Mouse (Mus musculus) bone marrow, adult 2 months (tissue): ENCODE results near the gene Kbtbd7. TPM values are rescaled to one million over a fixed set of nuclear protein-coding genes. Genes with fewer than 3 reads are reported as not detected.
"Not testable (repeated sequence)": the region's sequence is repeated elsewhere in the genome, so short reads cannot be mapped to it uniquely, and the experiment has no call there.

Source experiments
- H3K27ac ChIP-seq: fragments of 200-500 bp; 2 replicates; pipeline ENCODE4 v1.5.1; 2012; ENCODE audit warnings: low read depth, mild to moderate bottlenecking, control low read depth, inconsistent platforms, low read length; ENCODE audit not compliant: control insufficient read depth, poor library complexity, insufficient read depth
- H3K4me1 ChIP-seq: fragments of 200-500 bp; 2 replicates; pipeline ENCODE4 v1.6.1; 2011; ENCODE audit warnings: low read length; ENCODE audit not compliant: control insufficient read depth, insufficient read depth
- H3K4me3 ChIP-seq: fragments of 200-500 bp; replicated peaks from 2 replicates; pipeline ENCODE3; 2011; ENCODE audit warnings: mild to moderate bottlenecking, low read depth, low read length, control low read depth; ENCODE audit not compliant: control insufficient read depth
- CTCF ChIP-seq: fragments of 200-500 bp; IDR thresholded peaks from 2 replicates; pipeline ENCODE4 v1.5.1; 2011; ENCODE audit warnings: low read length, control low read depth; ENCODE audit not compliant: control insufficient read depth, insufficient read depth
- POLR2A ChIP-seq: fragments of 200-500 bp; IDR thresholded peaks from 2 replicates; pipeline ENCODE4 v1.6.1; 2011; ENCODE audit warnings: low read depth, mild to moderate bottlenecking, control low read depth, low read length, borderline replicate concordance; ENCODE audit not compliant: control insufficient read depth
- WGBS: fragments of 180-500 bp; shearing (Covaris S2); methylation state at CpG from one replicate; pipeline ENCODE4 v1.1.7; 2018; 5-methylcytosine and 5-hydroxymethylcytosine counted together
- polyA plus RNA-seq: library from polyadenylated mRNA; stranded (reverse); fragments of >200 nt; gene quantifications from 2 replicates; pipeline ENCODE4 v1.2.4, GENCODE M21; 2011; ENCODE audit warnings: low replicate concordance; ENCODE audit not compliant: missing spikeins, insufficient read depth, insufficient read length

The Kbtbd7 gene
- polyA plus RNA-seq, 1 experiment = 4.0 TPM

DNA sequence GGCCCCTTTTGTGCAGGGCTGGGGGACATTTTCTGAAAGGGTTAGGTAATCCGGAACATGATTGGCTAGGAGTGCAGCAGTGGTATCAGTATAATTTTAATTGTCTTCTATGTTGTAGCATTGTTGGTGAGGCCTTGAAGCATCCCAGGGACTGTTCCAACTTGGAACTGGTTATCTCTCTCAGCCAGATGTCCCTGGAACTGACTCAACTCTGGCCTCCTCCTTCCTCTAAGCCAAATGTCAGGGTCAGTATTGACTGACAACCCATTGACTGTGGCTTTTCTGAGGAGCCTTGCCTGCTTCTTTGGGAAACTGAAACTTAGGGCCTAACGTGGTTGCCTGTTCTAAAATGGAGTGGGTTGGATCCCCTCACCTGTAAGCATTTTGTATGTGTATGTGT, 14.3 kb downstream of the Kbtbd7 start:
- WGBS = 58% methylated on average over 2 of the region's 2 CpGs
- TF ChIP-seq CTCF = no peak
- H3K27ac ChIP-seq = peak overlapping the region; percentile 15; the same call in 1 of the 2 replicates
- H3K4me1 ChIP-seq = peaks cover 9% of the 10 kb centered on the region
- no peak overlapping the region for H3K4me3 ChIP-seq

DNA sequence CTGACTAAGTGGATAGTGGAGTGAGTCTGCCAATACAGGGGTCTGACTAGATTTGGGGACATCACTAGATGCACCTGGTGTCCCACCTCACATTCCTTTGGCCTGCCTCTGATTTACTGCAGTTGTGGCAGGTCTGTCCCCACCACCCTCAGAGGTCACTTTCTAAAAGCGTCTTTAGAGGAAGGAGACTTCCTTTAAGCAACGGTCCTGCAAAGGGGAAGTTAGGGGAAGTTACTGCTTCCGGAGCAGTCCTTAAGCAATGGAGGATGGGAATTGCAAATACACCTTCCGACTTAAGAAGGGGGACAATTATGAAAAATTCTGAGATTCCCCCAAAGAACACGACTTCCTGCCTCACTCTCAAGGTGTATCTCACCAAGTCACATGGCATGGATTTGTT, 15.1 kb downstream of the Kbtbd7 start:
- WGBS = 14% methylated on average over 5 of the region's 5 CpGs
- no peak for TF ChIP-seq POLR2A
- Histone ChIP-seq H3K4me1 (peaks cover 11% of the 10 kb centered on the region), H3K4me3 (no peak overlapping the region), H3K27ac (peak overlapping the region; percentile 70; the same call in 1 of the 2 replicates)

DNA sequence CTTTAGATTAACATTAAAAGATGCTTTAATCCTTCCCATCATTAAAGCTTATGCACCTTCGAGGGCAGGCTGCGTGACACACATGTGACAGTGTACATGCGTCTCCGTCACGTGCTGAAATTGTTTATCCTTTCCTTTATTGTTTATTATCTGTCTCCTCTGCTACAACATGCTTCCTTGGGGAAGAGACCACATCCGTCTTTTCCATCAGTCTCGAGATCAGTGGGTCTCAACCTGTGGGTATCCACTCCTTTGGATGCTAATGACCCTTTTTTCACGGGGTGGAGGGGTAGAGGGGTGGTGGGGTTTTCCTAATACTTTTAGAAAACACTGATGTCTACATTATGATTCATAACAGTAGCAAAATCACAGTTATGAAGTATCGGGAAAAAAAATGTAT, 18.3 kb downstream of the Kbtbd7 start:
- 88% methylated on average over 9 of the region's 9 CpGs for WGBS
- H3K4me3 ChIP-seq = peak overlapping the region; percentile 25

DNA sequence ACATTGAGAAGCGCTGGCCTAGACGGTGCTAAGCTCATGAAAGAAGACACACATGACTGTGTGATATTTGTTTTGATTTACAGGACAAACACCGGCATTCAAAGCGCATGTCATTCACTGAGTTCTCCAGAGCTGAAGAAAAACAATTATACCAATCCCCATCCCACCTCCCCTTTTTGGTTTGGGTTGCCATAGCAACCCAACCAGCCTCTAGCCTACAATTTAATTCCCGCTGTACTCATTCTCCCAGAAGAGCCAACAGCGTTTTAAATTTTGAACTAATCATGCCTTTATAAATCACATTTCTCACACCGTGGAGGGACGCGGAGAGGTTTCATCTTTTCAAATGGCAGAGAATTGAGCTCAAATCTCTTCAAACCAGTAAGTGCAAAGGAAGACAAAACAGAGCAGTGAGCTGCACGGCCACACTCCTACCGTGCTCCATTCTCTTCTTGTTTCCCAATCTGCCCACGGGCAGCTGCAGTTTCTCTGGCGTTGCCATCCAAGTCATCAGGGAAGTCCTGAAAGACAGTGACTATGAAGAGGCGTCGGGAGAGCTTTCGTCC, 18.8 kb downstream of the Kbtbd7 start:
- Histone ChIP-seq H3K4me3 (peak overlapping the region; percentile 27), H3K4me1 (peaks cover 10% of the 10 kb centered on the region), H3K27ac (peak overlapping the region; percentile 12; the same call in 1 of the 2 replicates)
- 67% methylated on average over 16 of the region's 16 CpGs for WGBS
- TF ChIP-seq CTCF (no peak), POLR2A (no peak)

More for the DNA sequence above, 18.3 kb downstream of the Kbtbd7 start:
- peaks cover 10% of the 10 kb centered on the region for H3K4me1 ChIP-seq
- no peak overlapping the region for H3K27ac ChIP-seq
- TF ChIP-seq CTCF (no peak), POLR2A (no peak)

DNA sequence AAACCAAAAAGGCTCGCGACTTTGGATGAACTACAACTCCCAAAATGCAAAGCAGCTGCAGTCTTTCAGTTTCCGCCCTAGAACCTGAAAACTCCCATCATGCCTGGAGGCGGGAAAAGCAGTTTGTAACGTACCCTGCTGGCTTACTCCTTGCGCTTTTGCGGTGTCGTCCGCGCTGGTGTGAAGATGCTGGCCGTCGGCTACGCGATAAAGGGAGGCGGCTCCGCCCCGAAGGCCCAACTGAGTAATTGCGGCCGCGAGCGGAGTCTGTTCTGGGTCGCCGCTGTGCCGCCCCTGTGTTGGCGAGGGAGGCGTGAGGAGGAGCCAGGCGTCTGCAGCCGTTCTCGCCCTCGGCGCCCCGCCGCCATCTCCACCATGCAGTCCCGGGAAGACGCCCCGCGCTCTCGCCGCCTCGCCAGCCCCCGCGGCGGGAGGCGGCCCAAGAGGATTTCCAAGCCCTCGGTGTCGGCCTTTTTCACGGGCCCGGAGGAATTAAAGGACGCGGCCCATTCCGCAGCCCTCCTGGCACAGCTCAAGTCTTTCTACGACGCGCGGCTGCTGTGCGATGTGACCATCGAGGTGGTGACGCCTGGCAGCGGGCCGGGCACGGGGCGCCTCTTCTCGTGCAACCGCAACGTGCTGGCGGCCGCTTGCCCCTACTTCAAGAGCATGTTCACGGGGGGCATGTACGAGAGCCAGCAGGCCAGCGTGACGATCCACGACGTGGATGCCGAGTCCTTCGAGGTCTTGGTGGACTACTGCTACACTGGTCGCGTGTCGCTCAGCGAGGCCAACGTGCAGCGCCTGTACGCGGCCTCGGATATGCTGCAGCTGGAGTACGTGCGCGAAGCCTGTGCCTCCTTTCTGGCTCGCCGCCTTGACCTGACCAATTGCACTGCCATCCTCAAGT, 25.6 kb downstream of the Kbtbd7 start, which contains the start of gene Kbtbd6:
Gene Kbtbd6, plus strand, starts transcription at position 155 of the 910 bp plus-strand sequence.
- 18% methylated on average over 47 of the region's 89 CpGs for WGBS
- not testable (repeated sequence) for H3K4me1 ChIP-seq
- Histone ChIP-seq H3K27ac (peak within 1 kb of the TSS; percentile 87), H3K4me3 (peak within 1 kb of the TSS; percentile 67)
- peak; percentile 94 for TF ChIP-seq POLR2A

DNA sequence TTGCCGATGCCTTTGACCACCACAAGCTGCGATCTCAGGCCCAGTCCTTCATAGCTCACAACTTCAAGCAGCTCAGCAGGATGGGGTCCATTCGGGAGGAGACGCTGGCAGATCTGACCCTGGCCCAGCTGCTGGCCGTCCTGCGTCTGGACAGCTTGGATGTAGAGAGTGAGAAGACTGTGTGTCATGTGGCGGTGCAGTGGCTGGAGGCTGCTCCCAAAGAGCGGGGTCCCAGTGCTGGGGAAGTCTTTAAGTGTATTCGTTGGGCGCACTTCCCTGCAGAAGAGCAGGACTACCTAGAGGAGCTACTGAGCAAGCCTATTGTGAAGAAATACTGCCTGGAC, 26.3 kb downstream of the Kbtbd7 start:
- WGBS = 98% methylated on average over 8 of the region's 10 CpGs
- peak overlapping the region; percentile 18 for H3K4me3 ChIP-seq
- not testable (repeated sequence) for H3K27ac ChIP-seq, H3K4me1 ChIP-seq

DNA sequence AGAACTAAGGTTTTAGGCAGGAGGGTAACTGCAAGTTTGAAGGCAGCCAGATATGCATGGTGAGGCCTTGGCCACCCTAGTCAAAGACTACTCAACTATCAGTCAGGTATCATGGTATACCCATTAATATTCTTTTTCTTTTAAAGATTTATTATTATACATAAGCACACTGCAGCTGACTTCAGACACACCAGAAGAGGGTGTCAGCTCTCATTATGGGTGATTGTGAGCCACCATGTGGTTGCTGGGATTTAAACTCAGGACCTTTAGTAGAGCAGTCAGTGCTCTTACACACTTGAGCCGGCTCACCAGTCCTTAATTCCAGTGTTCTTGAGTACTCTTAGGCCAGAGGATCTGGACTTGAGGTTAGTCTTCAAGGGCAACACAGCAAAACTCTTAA, 34.1 kb downstream of the Kbtbd7 start:
- Histone ChIP-seq H3K4me1 (peaks cover 3% of the 10 kb centered on the region), H3K4me3 (no peak overlapping the region), H3K27ac (no peak overlapping the region)
- 89% methylated on average over 1 of the region's 1 CpGs for WGBS
- TF ChIP-seq POLR2A = no peak
- TF ChIP-seq CTCF = no peak

DNA sequence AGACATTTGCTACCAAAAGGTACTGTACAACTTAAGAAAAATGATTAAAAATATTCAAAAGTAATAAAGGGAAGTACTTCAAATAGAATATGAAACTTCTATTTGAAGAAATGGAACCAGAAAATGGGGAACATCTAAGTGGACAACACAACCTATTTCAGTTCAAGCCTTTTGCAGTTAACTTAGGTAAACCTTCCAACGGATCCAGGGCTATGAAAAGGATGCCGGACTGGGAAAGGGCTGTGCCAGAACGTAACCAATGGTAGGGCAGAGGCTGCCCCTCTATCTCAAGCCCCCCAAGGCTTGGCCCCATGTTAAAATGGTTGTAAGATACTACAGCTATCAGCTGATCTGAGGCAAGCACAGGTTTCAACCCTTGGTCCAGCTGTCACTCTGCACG, 34.7 kb downstream of the Kbtbd7 start:
- no peak for TF ChIP-seq POLR2A
- H3K4me3 ChIP-seq = no peak overlapping the region
- peaks cover 3% of the 10 kb centered on the region for H3K4me1 ChIP-seq
- H3K27ac ChIP-seq = peak overlapping the region; percentile 67
- WGBS = 78% methylated on average over 4 of the region's 4 CpGs

DNA sequence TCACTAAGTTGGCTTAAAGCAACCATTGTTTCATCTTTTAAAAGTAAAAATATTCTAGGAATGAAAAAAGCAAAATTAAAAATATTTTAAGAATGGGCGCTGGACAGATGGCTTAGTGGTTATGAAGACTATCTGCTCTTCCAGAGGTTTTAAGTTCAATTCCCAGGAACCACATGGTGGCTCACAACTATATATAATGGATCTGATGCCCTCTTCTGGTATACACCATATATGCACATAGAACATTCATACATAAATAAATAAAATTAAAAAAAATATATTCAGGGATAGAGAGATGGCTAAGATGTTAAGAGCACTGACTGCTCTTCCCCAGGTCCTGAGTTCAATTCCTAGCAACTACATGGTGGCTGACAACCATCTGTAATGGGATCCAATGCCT, 39.3 kb downstream of the Kbtbd7 start:
- no peak for TF ChIP-seq POLR2A
- TF ChIP-seq CTCF = no peak
- WGBS = 84% methylated on average over 1 of the region's 1 CpGs
- Histone ChIP-seq H3K27ac (no peak overlapping the region), H3K4me1 (peaks cover 3% of the 10 kb centered on the region), H3K4me3 (no peak overlapping the region)
